Mouse (Mus musculus): ENCODE measurements around the gene Mybpc2. TPM values are rescaled to one million over a fixed set of nuclear protein-coding genes. Genes with fewer than 3 reads are reported as not detected.

Mybpc2 gene
- polyA plus RNA-seq, 1 experiment from 2014 or later, result 0.57 TPM

GRCm38 (mm10) chr7:44497361-44498055 lies 26.9 kb downstream of the Mybpc2 start:
- 90% methylated on average over 10 of the region's 10 CpGs for WGBS
- Histone ChIP-seq H3K27me3 (replicated peaks; ENCODE audit: control insufficient read depth, insufficient read depth, low read length) (no peaks in the 10 kb centered on the region), H3K4me3 (ENCODE audit: low read depth, low read length) (peak overlapping the region; percentile 76), H3K9ac (ENCODE audit: low read depth, low read length) (no peak overlapping the region), H3K36me3 (ENCODE audit: control insufficient read depth, insufficient read depth, low read length) (peaks cover 20% of the 10 kb centered on the region), H3K4me1 (ENCODE audit: control insufficient read depth, insufficient read depth, low read length) (peaks cover 7% of the 10 kb centered on the region), H3K4me2 (ENCODE audit: low read depth, low read length) (peak overlapping the region; percentile 84), H3K27ac (replicated peaks; ENCODE audit: low read depth, low read length) (no peak overlapping the region), H3K9me3 (ENCODE audit: control insufficient read depth, low read length) (no peaks in the 10 kb centered on the region)
- no peak for ATAC-seq (ENCODE audit: low read depth)
- no peak for DNase-seq (ENCODE audit: low spot score)

GRCm38 (mm10) chr7:44496771-44497109 lies 27.7 kb downstream of the Mybpc2 start:
- Histone ChIP-seq H3K4me2 (ENCODE audit: low read depth, low read length) (peak overlapping the region; percentile 84), H3K9ac (ENCODE audit: low read depth, low read length) (peak overlapping the region; percentile 85), H3K4me1 (ENCODE audit: control insufficient read depth, insufficient read depth, low read length) (peaks cover 7% of the 10 kb centered on the region), H3K4me3 (ENCODE audit: low read depth, low read length) (peak overlapping the region; percentile 76), H3K9me3 (ENCODE audit: control insufficient read depth, low read length) (no peaks in the 10 kb centered on the region), H3K36me3 (ENCODE audit: control insufficient read depth, insufficient read depth, low read length) (peaks cover 28% of the 10 kb centered on the region), H3K27me3 (replicated peaks; ENCODE audit: control insufficient read depth, insufficient read depth, low read length) (no peaks in the 10 kb centered on the region), H3K27ac (replicated peaks; ENCODE audit: low read depth, low read length) (peak overlapping the region; percentile 94)
- WGBS, result 0% methylated on average over 13 of the region's 26 CpGs
- no peak for DNase-seq (ENCODE audit: low spot score)
- ATAC-seq (ENCODE audit: low read depth), result no peak

- Histone ChIP-seq H3K4me3 (ENCODE audit: low read depth, low read length) (peak within 1 kb of the TSS; percentile 76), H3K27ac (replicated peaks; ENCODE audit: low read depth, low read length) (peak within 1 kb of the TSS; percentile 94), H3K4me2 (ENCODE audit: low read depth, low read length) (peak within 1 kb of the TSS; percentile 85), H3K27me3 (replicated peaks; ENCODE audit: control insufficient read depth, insufficient read depth, low read length) (no peaks in the 10 kb centered on the region), H3K9ac (ENCODE audit: low read depth, low read length) (peak within 1 kb of the TSS; percentile 85), H3K36me3 (ENCODE audit: control insufficient read depth, insufficient read depth, low read length) (peaks cover 33% of the 10 kb centered on the region), H3K9me3 (ENCODE audit: control insufficient read depth, low read length) (no peaks in the 10 kb centered on the region), H3K4me1 (ENCODE audit: control insufficient read depth, insufficient read depth, low read length) (peaks cover 7% of the 10 kb centered on the region)
- DNase-seq (ENCODE audit: low spot score), result peak; percentile 98
- 1% methylated on average over 53 of the region's 58 CpGs for WGBS
- peak; percentile 95 for ATAC-seq (ENCODE audit: low read depth)
Measured at GRCm38 (mm10) chr7:44495992-44496770, 28.3 kb downstream of the Mybpc2 start, which contains the start of the genes Emc10 and Fam71e1. Emc10 (minus strand) TSS chr7:44496529. Fam71e1 (plus strand) TSS chr7:44496581.

GRCm38 (mm10) chr7:44495086-44495485 lies 29.4 kb downstream of the Mybpc2 start:
- Histone ChIP-seq H3K36me3 (ENCODE audit: control insufficient read depth, insufficient read depth, low read length) (peaks cover 43% of the 10 kb centered on the region), H3K9ac (ENCODE audit: low read depth, low read length) (no peak overlapping the region), H3K4me3 (ENCODE audit: low read depth, low read length) (peak overlapping the region; percentile 76), H3K9me3 (ENCODE audit: control insufficient read depth, low read length) (no peaks in the 10 kb centered on the region), H3K4me1 (ENCODE audit: control insufficient read depth, insufficient read depth, low read length) (peaks cover 7% of the 10 kb centered on the region), H3K4me2 (ENCODE audit: low read depth, low read length) (peak overlapping the region; percentile 85), H3K27me3 (replicated peaks; ENCODE audit: control insufficient read depth, insufficient read depth, low read length) (no peaks in the 10 kb centered on the region), H3K27ac (replicated peaks; ENCODE audit: low read depth, low read length) (no peak overlapping the region)
- ATAC-seq (ENCODE audit: low read depth), result no peak
- DNase-seq (ENCODE audit: low spot score), result no peak
- 84% methylated on average over 7 of the region's 7 CpGs for WGBS

GRCm38 (mm10) chr7:44494681-44495080 lies 29.8 kb downstream of the Mybpc2 start:
- Histone ChIP-seq H3K27ac (replicated peaks; ENCODE audit: low read depth, low read length) (no peak overlapping the region), H3K36me3 (ENCODE audit: control insufficient read depth, insufficient read depth, low read length) (peaks cover 43% of the 10 kb centered on the region), H3K4me1 (ENCODE audit: control insufficient read depth, insufficient read depth, low read length) (peaks cover 7% of the 10 kb centered on the region), H3K4me2 (ENCODE audit: low read depth, low read length) (no peak overlapping the region), H3K9me3 (ENCODE audit: control insufficient read depth, low read length) (no peaks in the 10 kb centered on the region), H3K4me3 (ENCODE audit: low read depth, low read length) (no peak overlapping the region), H3K27me3 (replicated peaks; ENCODE audit: control insufficient read depth, insufficient read depth, low read length) (no peaks in the 10 kb centered on the region), H3K9ac (ENCODE audit: low read depth, low read length) (no peak overlapping the region)
- DNase-seq (ENCODE audit: low spot score) (no peak), ATAC-seq (ENCODE audit: low read depth) (no peak)
- WGBS, result 94% methylated on average over 12 of the region's 12 CpGs

GRCm38 (mm10) chr7:44492166-44492826 lies 32.2 kb downstream of the Mybpc2 start:
- Histone ChIP-seq H3K27me3 (replicated peaks; ENCODE audit: control insufficient read depth, insufficient read depth, low read length) (no peaks in the 10 kb centered on the region), H3K4me3 (ENCODE audit: low read depth, low read length) (no peak overlapping the region), H3K36me3 (ENCODE audit: control insufficient read depth, insufficient read depth, low read length) (peaks cover 54% of the 10 kb centered on the region), H3K4me1 (ENCODE audit: control insufficient read depth, insufficient read depth, low read length) (peaks cover 7% of the 10 kb centered on the region), H3K27ac (replicated peaks; ENCODE audit: low read depth, low read length) (no peak overlapping the region), H3K9ac (ENCODE audit: low read depth, low read length) (no peak overlapping the region), H3K9me3 (ENCODE audit: control insufficient read depth, low read length) (no peaks in the 10 kb centered on the region), H3K4me2 (ENCODE audit: low read depth, low read length) (no peak overlapping the region)
- DNase-seq (ENCODE audit: low spot score) (no peak), ATAC-seq (ENCODE audit: low read depth) (no peak)
- WGBS, result 92% methylated on average over 19 of the region's 21 CpGs

GRCm38 (mm10) chr7:44491391-44491790 lies 33.1 kb downstream of the Mybpc2 start:
- H3K27ac ChIP-seq (replicated peaks; ENCODE audit: low read depth, low read length), result no peak overlapping the region
- H3K4me1 ChIP-seq (ENCODE audit: control insufficient read depth, insufficient read depth, low read length), result peaks cover 7% of the 10 kb centered on the region
- no peaks in the 10 kb centered on the region for H3K9me3 ChIP-seq (ENCODE audit: control insufficient read depth, low read length)
- DNase-seq (ENCODE audit: low spot score), result no peak
- H3K27me3 ChIP-seq (replicated peaks; ENCODE audit: control insufficient read depth, insufficient read depth, low read length), result no peaks in the 10 kb centered on the region
- H3K36me3 ChIP-seq (ENCODE audit: control insufficient read depth, insufficient read depth, low read length), result peaks cover 54% of the 10 kb centered on the region
- no peak overlapping the region for H3K4me2 ChIP-seq (ENCODE audit: low read depth, low read length)
- no peak overlapping the region for H3K4me3 ChIP-seq (ENCODE audit: low read depth, low read length)
- WGBS, result 93% methylated on average over 5 of the region's 5 CpGs
- H3K9ac ChIP-seq (ENCODE audit: low read depth, low read length), result no peak overlapping the region
- ATAC-seq (ENCODE audit: low read depth), result no peak

- Histone ChIP-seq H3K27ac (replicated peaks; ENCODE audit: low read depth, low read length) (no peak overlapping the region), H3K9ac (ENCODE audit: low read depth, low read length) (no peak overlapping the region), H3K27me3 (replicated peaks; ENCODE audit: control insufficient read depth, insufficient read depth, low read length) (no peaks in the 10 kb centered on the region), H3K4me3 (ENCODE audit: low read depth, low read length) (no peak overlapping the region), H3K36me3 (ENCODE audit: control insufficient read depth, insufficient read depth, low read length) (peaks cover 54% of the 10 kb centered on the region), H3K4me2 (ENCODE audit: low read depth, low read length) (no peak overlapping the region), H3K4me1 (ENCODE audit: control insufficient read depth, insufficient read depth, low read length) (peaks cover 2% of the 10 kb centered on the region), H3K9me3 (ENCODE audit: control insufficient read depth, low read length) (no peaks in the 10 kb centered on the region)
- DNase-seq (ENCODE audit: low spot score) (no peak), ATAC-seq (ENCODE audit: low read depth) (no peak)
- WGBS, result 91% methylated on average over 4 of the region's 4 CpGs
Measured at GRCm38 (mm10) chr7:44490281-44490680, 34.2 kb downstream of the Mybpc2 start.
